Mouse (Mus musculus): ENCODE measurements around the gene Ehd3. TPM values are rescaled to one million over a fixed set of nuclear protein-coding genes. Genes with fewer than 3 reads are reported as not detected.

Gene Ehd3
- polyA plus RNA-seq, 1 experiment: 5.6 TPM

DNA sequence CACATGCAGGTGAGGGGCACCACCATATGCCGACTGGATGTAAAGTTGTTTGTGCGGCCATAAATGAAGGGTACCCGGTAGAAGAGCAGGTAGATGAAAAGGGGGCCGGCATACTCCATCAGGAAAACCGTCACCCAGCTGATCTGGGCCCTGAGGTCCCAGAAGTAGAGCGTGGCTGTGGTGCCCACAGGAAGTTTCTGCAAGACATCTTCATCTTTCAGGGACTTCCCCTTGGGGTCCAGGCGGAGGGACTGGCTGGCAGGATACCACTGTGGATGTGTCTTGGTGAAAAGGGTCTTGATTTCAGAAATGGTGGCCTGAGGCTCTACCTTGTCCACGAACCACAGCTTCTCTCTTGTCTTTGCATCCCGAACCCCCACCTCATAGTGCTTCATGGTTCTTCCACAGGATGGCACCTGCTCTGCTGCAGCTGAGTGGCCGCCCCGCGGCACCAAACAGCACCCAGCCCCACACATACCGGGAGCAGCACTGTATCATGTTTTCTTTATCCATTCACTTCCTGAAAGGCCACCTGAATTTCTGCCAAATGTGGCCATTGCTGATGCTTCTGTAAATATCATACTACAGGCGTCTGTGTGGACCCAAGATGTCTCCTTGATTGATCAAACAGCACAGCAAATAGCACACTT lies 67.1 kb downstream of the Ehd3 start:
- H3K27me3 ChIP-seq (ENCODE audit: control insufficient read depth, insufficient read depth, insufficient read length): no peaks in the 10 kb centered on the region
- no peak overlapping the region for H3K4me3 ChIP-seq (ENCODE audit: insufficient read depth, poor library complexity, severe bottlenecking)
- TF ChIP-seq FOSL1 (IDR thresholded peaks at IDR 0.05; ENCODE audit: insufficient read depth, low read length, poor library complexity, severe bottlenecking) (no peak), MYOD1 (IDR thresholded peaks at IDR 0.05; ENCODE audit: control insufficient read depth, insufficient read length, low read depth) (no peak), CEBPB (IDR thresholded peaks at IDR 0.05; ENCODE audit: low read depth) (no peak), USF1 (IDR thresholded peaks at IDR 0.05; ENCODE audit: low read depth) (no peak), CTCF (IDR thresholded peaks at IDR 0.05; ENCODE audit: control insufficient read depth, insufficient read depth, insufficient read length) (no peak), MAX (IDR thresholded peaks at IDR 0.05) (no peak), MYOG (IDR thresholded peaks at IDR 0.05; ENCODE audit: control insufficient read depth, extremely low read depth, insufficient read length) (no peak)
- no peaks in the 10 kb centered on the region for H3K36me3 ChIP-seq (ENCODE audit: control insufficient read depth, insufficient read depth)
- H3ac ChIP-seq (ENCODE audit: control insufficient read depth, insufficient read length, low read depth): no peak overlapping the region
- H3K79me2 ChIP-seq (ENCODE audit: control insufficient read depth, insufficient read depth): no peaks in the 10 kb centered on the region
- no peaks in the 10 kb centered on the region for H3K79me3 ChIP-seq (ENCODE audit: low read depth)

GRCm38 (mm10) chr17:73875268-73875667 lies 71.3 kb downstream of the Ehd3 start:
- no peaks in the 10 kb centered on the region for H3K79me3 ChIP-seq (ENCODE audit: low read depth)
- TF ChIP-seq USF1 (IDR thresholded peaks at IDR 0.05; ENCODE audit: low read depth): no peak
- TF ChIP-seq MAX (IDR thresholded peaks at IDR 0.05): no peak
- no peak for TF ChIP-seq CEBPB (IDR thresholded peaks at IDR 0.05; ENCODE audit: low read depth)
- TF ChIP-seq CTCF (IDR thresholded peaks at IDR 0.05; ENCODE audit: control insufficient read depth, insufficient read depth, insufficient read length): no peak
- TF ChIP-seq MYOD1 (IDR thresholded peaks at IDR 0.05; ENCODE audit: control insufficient read depth, insufficient read length, low read depth): no peak
- TF ChIP-seq FOSL1 (IDR thresholded peaks at IDR 0.05; ENCODE audit: insufficient read depth, low read length, poor library complexity, severe bottlenecking): no peak
- no peak for TF ChIP-seq MYOG (IDR thresholded peaks at IDR 0.05; ENCODE audit: control insufficient read depth, extremely low read depth, insufficient read length)
- no peak overlapping the region for H3K4me3 ChIP-seq (ENCODE audit: insufficient read depth, poor library complexity, severe bottlenecking)
- H3K79me2 ChIP-seq (ENCODE audit: control insufficient read depth, insufficient read depth): no peaks in the 10 kb centered on the region
- no peaks in the 10 kb centered on the region for H3K36me3 ChIP-seq (ENCODE audit: control insufficient read depth, insufficient read depth)
- no peak overlapping the region for H3ac ChIP-seq (ENCODE audit: control insufficient read depth, insufficient read length, low read depth)
- no peaks in the 10 kb centered on the region for H3K27me3 ChIP-seq (ENCODE audit: control insufficient read depth, insufficient read depth, insufficient read length)

GRCm38 (mm10) chr17:73875674-73876073 lies 71.7 kb downstream of the Ehd3 start:
- no peak overlapping the region for H3K4me3 ChIP-seq (ENCODE audit: insufficient read depth, poor library complexity, severe bottlenecking)
- H3K79me3 ChIP-seq (ENCODE audit: low read depth): no peaks in the 10 kb centered on the region
- H3K79me2 ChIP-seq (ENCODE audit: control insufficient read depth, insufficient read depth): no peaks in the 10 kb centered on the region
- TF ChIP-seq MYOG (IDR thresholded peaks at IDR 0.05; ENCODE audit: control insufficient read depth, extremely low read depth, insufficient read length): no peak
- TF ChIP-seq MAX (IDR thresholded peaks at IDR 0.05): no peak
- no peak for TF ChIP-seq MYOD1 (IDR thresholded peaks at IDR 0.05; ENCODE audit: control insufficient read depth, insufficient read length, low read depth)
- no peak for TF ChIP-seq USF1 (IDR thresholded peaks at IDR 0.05; ENCODE audit: low read depth)
- no peak for TF ChIP-seq FOSL1 (IDR thresholded peaks at IDR 0.05; ENCODE audit: insufficient read depth, low read length, poor library complexity, severe bottlenecking)
- no peak for TF ChIP-seq CEBPB (IDR thresholded peaks at IDR 0.05; ENCODE audit: low read depth)
- no peak for TF ChIP-seq CTCF (IDR thresholded peaks at IDR 0.05; ENCODE audit: control insufficient read depth, insufficient read depth, insufficient read length)
- H3ac ChIP-seq (ENCODE audit: control insufficient read depth, insufficient read length, low read depth): no peak overlapping the region
- no peaks in the 10 kb centered on the region for H3K36me3 ChIP-seq (ENCODE audit: control insufficient read depth, insufficient read depth)
- no peaks in the 10 kb centered on the region for H3K27me3 ChIP-seq (ENCODE audit: control insufficient read depth, insufficient read depth, insufficient read length)

DNA sequence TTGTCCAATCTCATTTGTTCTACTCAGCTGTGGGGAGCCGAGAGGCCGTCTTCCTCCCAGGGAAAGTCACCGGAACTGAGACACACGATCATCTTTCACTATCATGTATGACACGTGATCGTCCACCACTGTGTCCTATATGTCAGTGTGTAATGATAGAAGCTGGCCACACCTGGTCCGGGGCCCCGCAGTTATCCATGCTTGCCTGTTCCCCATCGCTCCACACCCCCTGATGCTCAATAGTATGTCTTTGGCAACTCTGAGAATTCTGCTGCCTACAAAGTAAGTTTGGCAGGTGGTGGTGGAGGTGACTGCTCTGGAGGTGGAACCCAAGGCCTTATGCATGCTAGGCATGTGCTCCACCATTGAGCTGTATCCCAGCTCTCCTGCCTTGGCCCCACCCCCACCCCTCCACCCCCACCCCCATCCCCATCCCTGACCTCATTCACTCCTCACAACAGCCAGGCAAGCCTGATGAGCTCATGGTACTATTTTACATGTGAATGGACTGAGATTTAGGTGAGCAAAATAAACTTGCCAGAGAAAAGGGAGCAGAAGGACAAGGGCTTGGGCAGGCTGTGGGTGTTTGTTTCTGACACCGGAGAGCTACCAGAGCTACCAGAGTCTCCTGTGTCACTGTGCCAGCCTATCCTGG lies 75.5 kb downstream of the Ehd3 start:
- Histone ChIP-seq H3K4me3 (ENCODE audit: insufficient read depth, poor library complexity, severe bottlenecking) (no peak overlapping the region), H3K79me2 (ENCODE audit: control insufficient read depth, insufficient read depth) (no peaks in the 10 kb centered on the region), H3ac (ENCODE audit: control insufficient read depth, insufficient read length, low read depth) (no peak overlapping the region), H3K36me3 (ENCODE audit: control insufficient read depth, insufficient read depth) (no peaks in the 10 kb centered on the region), H3K27me3 (ENCODE audit: control insufficient read depth, insufficient read depth, insufficient read length) (no peaks in the 10 kb centered on the region), H3K79me3 (ENCODE audit: low read depth) (no peaks in the 10 kb centered on the region)
- no peak for TF ChIP-seq MAX (IDR thresholded peaks at IDR 0.05)

GRCm38 (mm10) chr17:73880286-73880685 lies 76.4 kb downstream of the Ehd3 start:
- Histone ChIP-seq H3K36me3 (ENCODE audit: control insufficient read depth, insufficient read depth) (no peaks in the 10 kb centered on the region), H3K79me3 (ENCODE audit: low read depth) (no peaks in the 10 kb centered on the region), H3K4me3 (ENCODE audit: insufficient read depth, poor library complexity, severe bottlenecking) (no peak overlapping the region), H3K27me3 (ENCODE audit: control insufficient read depth, insufficient read depth, insufficient read length) (peaks cover 4% of the 10 kb centered on the region), H3K79me2 (ENCODE audit: control insufficient read depth, insufficient read depth) (no peaks in the 10 kb centered on the region), H3ac (ENCODE audit: control insufficient read depth, insufficient read length, low read depth) (no peak overlapping the region)
- TF ChIP-seq MYOG (IDR thresholded peaks at IDR 0.05; ENCODE audit: control insufficient read depth, extremely low read depth, insufficient read length): no peak
- no peak for TF ChIP-seq MAX (IDR thresholded peaks at IDR 0.05)
- no peak for TF ChIP-seq FOSL1 (IDR thresholded peaks at IDR 0.05; ENCODE audit: insufficient read depth, low read length, poor library complexity, severe bottlenecking)
- no peak for TF ChIP-seq USF1 (IDR thresholded peaks at IDR 0.05; ENCODE audit: low read depth)
- TF ChIP-seq CEBPB (IDR thresholded peaks at IDR 0.05; ENCODE audit: low read depth): no peak
- no peak for TF ChIP-seq MYOD1 (IDR thresholded peaks at IDR 0.05; ENCODE audit: control insufficient read depth, insufficient read length, low read depth)
- TF ChIP-seq CTCF (IDR thresholded peaks at IDR 0.05; ENCODE audit: control insufficient read depth, insufficient read depth, insufficient read length): no peak

DNA sequence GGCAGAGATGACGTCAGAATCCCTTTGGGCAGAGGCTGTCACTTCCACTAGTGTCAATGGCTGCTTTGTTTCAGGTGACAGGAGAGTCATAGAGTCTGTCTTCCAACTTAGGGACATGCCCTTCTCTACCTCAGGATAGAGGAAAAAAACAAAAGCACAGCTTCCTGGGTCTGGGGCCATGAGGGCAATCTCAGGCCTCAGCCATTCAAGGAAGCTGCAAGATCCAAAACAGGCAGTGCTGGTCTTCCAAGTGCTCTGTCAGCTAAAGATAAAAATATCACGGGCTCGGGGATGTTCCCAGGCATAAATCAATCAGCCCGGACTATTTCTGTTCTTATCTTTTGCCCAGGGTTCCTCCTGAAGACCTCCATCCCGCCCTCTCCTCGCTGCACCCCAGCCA lies 77.4 kb downstream of the Ehd3 start:
- Histone ChIP-seq H3ac (ENCODE audit: control insufficient read depth, insufficient read length, low read depth) (no peak overlapping the region), H3K27me3 (ENCODE audit: control insufficient read depth, insufficient read depth, insufficient read length) (peaks cover 7% of the 10 kb centered on the region), H3K79me3 (ENCODE audit: low read depth) (no peaks in the 10 kb centered on the region), H3K4me3 (ENCODE audit: insufficient read depth, poor library complexity, severe bottlenecking) (no peak overlapping the region), H3K36me3 (ENCODE audit: control insufficient read depth, insufficient read depth) (no peaks in the 10 kb centered on the region), H3K79me2 (ENCODE audit: control insufficient read depth, insufficient read depth) (no peaks in the 10 kb centered on the region)
- TF ChIP-seq MAX (IDR thresholded peaks at IDR 0.05): no peak
- TF ChIP-seq USF1 (IDR thresholded peaks at IDR 0.05; ENCODE audit: low read depth): no peak
- TF ChIP-seq CEBPB (IDR thresholded peaks at IDR 0.05; ENCODE audit: low read depth): no peak
- TF ChIP-seq CTCF (IDR thresholded peaks at IDR 0.05; ENCODE audit: control insufficient read depth, insufficient read depth, insufficient read length): no peak
- TF ChIP-seq FOSL1 (IDR thresholded peaks at IDR 0.05; ENCODE audit: insufficient read depth, low read length, poor library complexity, severe bottlenecking): no peak
- TF ChIP-seq MYOG (IDR thresholded peaks at IDR 0.05; ENCODE audit: control insufficient read depth, extremely low read depth, insufficient read length): no peak
- TF ChIP-seq MYOD1 (IDR thresholded peaks at IDR 0.05; ENCODE audit: control insufficient read depth, insufficient read length, low read depth): no peak
